Mouse (Mus musculus) liver, embryonic 12.5 days (tissue): ENCODE data around the gene Wdr35. TPM values are rescaled to one million over a fixed set of nuclear protein-coding genes. Genes with fewer than 3 reads are reported as not detected.

ENCODE experiments used
- ATAC-seq: fragments of 200-750 bp; cut with Nextera tagmentation; 2 replicates; pipeline ENCODE4 v1.8.0; 2017; ENCODE audit warnings: moderate number of reproducible peaks, mild to moderate bottlenecking, moderate library complexity
- H3K27ac ChIP-seq: fragments of 300-500 bp; sonication (generic); 2 replicates; pipeline ENCODE4 v1.5.1; 2016; ENCODE audit warnings: mild to moderate bottlenecking
- H3K27me3 ChIP-seq: fragments of 300-500 bp; sonication (generic); replicated peaks from 2 replicates; pipeline ENCODE4 v1.6.1; 2016; ENCODE audit warnings: mild to moderate bottlenecking, moderate library complexity
- H3K36me3 ChIP-seq: fragments of 300-500 bp; sonication (generic); 2 replicates; pipeline ENCODE4 v1.6.1; 2016; ENCODE audit warnings: mild to moderate bottlenecking, moderate library complexity
- H3K4me1 ChIP-seq: fragments of 300-500 bp; sonication (generic); 2 replicates; pipeline ENCODE4 v1.6.1; 2016
- H3K4me2 ChIP-seq: fragments of 300-500 bp; sonication (generic); 2 replicates; pipeline ENCODE4 v1.6.1; 2016; ENCODE audit warnings: mild to moderate bottlenecking, moderate library complexity
- H3K4me3 ChIP-seq: fragments of 300-500 bp; sonication (generic); 2 replicates; pipeline ENCODE4 v1.5.1; 2016; ENCODE audit warnings: mild to moderate bottlenecking, moderate library complexity
- H3K9ac ChIP-seq: fragments of 300-500 bp; sonication (generic); 2 replicates; pipeline ENCODE4 v1.6.1; 2016; ENCODE audit warnings: mild to moderate bottlenecking, moderate library complexity
- H3K9me3 ChIP-seq: fragments of 300-500 bp; sonication (generic); replicated peaks from 2 replicates; pipeline ENCODE4 v1.6.1; 2016; ENCODE audit warnings: mild to moderate bottlenecking, moderate library complexity
- WGBS: fragments of 180-500 bp; shearing (Covaris S2); methylation state at CpG from one replicate; pipeline ENCODE4 v1.1.7; 2016; ENCODE audit not compliant: insufficient replicate concordance; 5-methylcytosine and 5-hydroxymethylcytosine counted together
- polyA plus RNA-seq: library from polyadenylated mRNA; unstranded; fragments of >200 nt; fragmentation: Nextera tagmentation; extraction: Ambion mirVana; gene quantifications from 2 replicates; pipeline ENCODE4 v1.2.1, GENCODE M21; 2016

Wdr35 gene
- polyA plus RNA-seq, 1 experiment from 2014 or later: 2.4 TPM

GRCm38 (mm10) chr12:9036409-9036808 lies 62.7 kb downstream of the Wdr35 start:
- Histone ChIP-seq H3K27ac (no peak overlapping the region), H3K4me1 (no peaks in the 10 kb centered on the region; the same call in 1 of the 2 replicates)
- WGBS: 75% methylated on average over 9 of the region's 9 CpGs

GRCm38 (mm10) chr12:9040177-9040576 lies 66.5 kb downstream of the Wdr35 start:
- no peak overlapping the region for H3K4me2 ChIP-seq
- WGBS: 67% methylated on average over 5 of the region's 5 CpGs
- H3K9ac ChIP-seq: no peak overlapping the region
- no peaks in the 10 kb centered on the region for H3K9me3 ChIP-seq
- no peak overlapping the region for H3K27ac ChIP-seq
- H3K27me3 ChIP-seq: no peaks in the 10 kb centered on the region
- H3K4me3 ChIP-seq: no peak overlapping the region
- ATAC-seq: no peak
- H3K36me3 ChIP-seq: no peaks in the 10 kb centered on the region
- H3K4me1 ChIP-seq: no peaks in the 10 kb centered on the region

More at GRCm38 (mm10) chr12:9036409-9036808, 62.7 kb downstream of the Wdr35 start:
- no peaks in the 10 kb centered on the region for H3K9me3 ChIP-seq
- no peaks in the 10 kb centered on the region for H3K36me3 ChIP-seq
- H3K4me2 ChIP-seq: no peak overlapping the region
- H3K9ac ChIP-seq: no peak overlapping the region
- H3K4me3 ChIP-seq: no peak overlapping the region
- no peaks in the 10 kb centered on the region for H3K27me3 ChIP-seq
- no peak for ATAC-seq

GRCm38 (mm10) chr12:9040686-9041085 lies 67.0 kb downstream of the Wdr35 start:
- H3K36me3 ChIP-seq: no peaks in the 10 kb centered on the region
- 56% methylated on average over 7 of the region's 7 CpGs for WGBS
- ATAC-seq: no peak
- H3K27me3 ChIP-seq: no peaks in the 10 kb centered on the region
- no peak overlapping the region for H3K4me3 ChIP-seq
- no peak overlapping the region for H3K4me2 ChIP-seq
- H3K9ac ChIP-seq: no peak overlapping the region
- H3K4me1 ChIP-seq: no peaks in the 10 kb centered on the region
- no peak overlapping the region for H3K27ac ChIP-seq
- no peaks in the 10 kb centered on the region for H3K9me3 ChIP-seq

GRCm38 (mm10) chr12:9042316-9042715 lies 68.6 kb downstream of the Wdr35 start:
- Histone ChIP-seq H3K27ac (no peak overlapping the region), H3K4me3 (no peak overlapping the region), H3K36me3 (no peaks in the 10 kb centered on the region), H3K27me3 (no peaks in the 10 kb centered on the region), H3K4me2 (no peak overlapping the region), H3K9ac (no peak overlapping the region), H3K4me1 (no peaks in the 10 kb centered on the region), H3K9me3 (no peaks in the 10 kb centered on the region)
- 72% methylated on average over 5 of the region's 5 CpGs for WGBS
- no peak for ATAC-seq

GRCm38 (mm10) chr12:9042759-9043158 lies 69.1 kb downstream of the Wdr35 start:
- WGBS: 76% methylated on average over 3 of the region's 3 CpGs
- ATAC-seq: no peak
- Histone ChIP-seq H3K4me2 (no peak overlapping the region), H3K36me3 (no peaks in the 10 kb centered on the region), H3K4me1 (no peaks in the 10 kb centered on the region), H3K9ac (no peak overlapping the region), H3K27ac (no peak overlapping the region), H3K27me3 (no peaks in the 10 kb centered on the region), H3K9me3 (no peaks in the 10 kb centered on the region), H3K4me3 (no peak overlapping the region)

GRCm38 (mm10) chr12:9044666-9045065 lies 71.0 kb downstream of the Wdr35 start:
- no peak overlapping the region for H3K4me3 ChIP-seq
- no peak for ATAC-seq
- 71% methylated on average over 7 of the region's 7 CpGs for WGBS
- no peak overlapping the region for H3K27ac ChIP-seq
- no peaks in the 10 kb centered on the region for H3K36me3 ChIP-seq
- H3K9ac ChIP-seq: no peak overlapping the region
- H3K4me1 ChIP-seq: no peaks in the 10 kb centered on the region
- H3K27me3 ChIP-seq: no peaks in the 10 kb centered on the region
- no peak overlapping the region for H3K4me2 ChIP-seq
- no peaks in the 10 kb centered on the region for H3K9me3 ChIP-seq

- ATAC-seq: no peak
- no peaks in the 10 kb centered on the region for H3K27me3 ChIP-seq
Observed at GRCm38 (mm10) chr12:9046674-9047073, 73.0 kb downstream of the Wdr35 start.

GRCm38 (mm10) chr12:9048090-9048489 lies 74.4 kb downstream of the Wdr35 start:
- H3K4me1 ChIP-seq: no peaks in the 10 kb centered on the region
- H3K36me3 ChIP-seq: no peaks in the 10 kb centered on the region
- no peak overlapping the region for H3K9ac ChIP-seq
- no peak overlapping the region for H3K4me2 ChIP-seq
- no peak overlapping the region for H3K27ac ChIP-seq
- H3K27me3 ChIP-seq: no peaks in the 10 kb centered on the region
- H3K9me3 ChIP-seq: no peaks in the 10 kb centered on the region
- ATAC-seq: no peak
- no peak overlapping the region for H3K4me3 ChIP-seq
- WGBS: 52% methylated on average over 8 of the region's 8 CpGs

More at GRCm38 (mm10) chr12:9046674-9047073, 73.0 kb downstream of the Wdr35 start:
- Histone ChIP-seq H3K36me3 (no peaks in the 10 kb centered on the region), H3K4me3 (no peak overlapping the region), H3K4me2 (no peak overlapping the region), H3K9ac (no peak overlapping the region), H3K9me3 (no peaks in the 10 kb centered on the region), H3K4me1 (no peaks in the 10 kb centered on the region), H3K27ac (no peak overlapping the region)
- 62% methylated on average over 4 of the region's 4 CpGs for WGBS

GRCm38 (mm10) chr12:9050824-9051223 lies 77.1 kb downstream of the Wdr35 start:
- no peaks in the 10 kb centered on the region for H3K36me3 ChIP-seq

GRCm38 (mm10) chr12:9052075-9052829 lies 78.6 kb downstream of the Wdr35 start:
- no peaks in the 10 kb centered on the region for H3K36me3 ChIP-seq
- H3K27me3 ChIP-seq: no peaks in the 10 kb centered on the region
- no peak overlapping the region for H3K9ac ChIP-seq
- H3K4me3 ChIP-seq: no peak overlapping the region
- H3K9me3 ChIP-seq: no peaks in the 10 kb centered on the region
- no peak overlapping the region for H3K4me2 ChIP-seq
- whole genome bisulfite sequencing: 44% methylated on average over 8 of the region's 8 CpGs
- peak; percentile 69 for ATAC-seq
- no peaks in the 10 kb centered on the region for H3K4me1 ChIP-seq
- H3K27ac ChIP-seq: no peak overlapping the region

More at GRCm38 (mm10) chr12:9050824-9051223, 77.1 kb downstream of the Wdr35 start:
- WGBS: 11% methylated on average over 6 of the region's 6 CpGs
- Histone ChIP-seq H3K27ac (no peak overlapping the region), H3K9me3 (no peaks in the 10 kb centered on the region), H3K27me3 (no peaks in the 10 kb centered on the region), H3K4me3 (no peak overlapping the region), H3K9ac (no peak overlapping the region), H3K4me1 (no peaks in the 10 kb centered on the region), H3K4me2 (no peak overlapping the region)
- ATAC-seq: no peak

- H3K36me3 ChIP-seq: no peaks in the 10 kb centered on the region
- H3K4me3 ChIP-seq: no peak overlapping the region
- ATAC-seq: no peak
- no peaks in the 10 kb centered on the region for H3K9me3 ChIP-seq
- H3K27ac ChIP-seq: no peak overlapping the region
- no peaks in the 10 kb centered on the region for H3K27me3 ChIP-seq
- H3K4me2 ChIP-seq: no peak overlapping the region
- no peaks in the 10 kb centered on the region for H3K4me1 ChIP-seq
- no peak overlapping the region for H3K9ac ChIP-seq
- 66% methylated on average over 7 of the region's 7 CpGs for WGBS
Observed at GRCm38 (mm10) chr12:9053345-9053744, 79.7 kb downstream of the Wdr35 start.

- WGBS: 68% methylated on average over 2 of the region's 2 CpGs
- H3K27ac ChIP-seq: no peak overlapping the region
- H3K4me2 ChIP-seq: no peak overlapping the region
- H3K9ac ChIP-seq: no peak overlapping the region
- no peaks in the 10 kb centered on the region for H3K9me3 ChIP-seq
- no peaks in the 10 kb centered on the region for H3K27me3 ChIP-seq
- no peak for ATAC-seq
- H3K4me1 ChIP-seq: no peaks in the 10 kb centered on the region
- no peaks in the 10 kb centered on the region for H3K36me3 ChIP-seq
- H3K4me3 ChIP-seq: no peak overlapping the region
Observed at GRCm38 (mm10) chr12:9054012-9054411, 80.3 kb downstream of the Wdr35 start.

GRCm38 (mm10) chr12:9055269-9055668 lies 81.6 kb downstream of the Wdr35 start:
- WGBS: 63% methylated on average over 11 of the region's 11 CpGs
- no peaks in the 10 kb centered on the region for H3K9me3 ChIP-seq
- H3K27me3 ChIP-seq: no peaks in the 10 kb centered on the region
- no peak overlapping the region for H3K4me3 ChIP-seq
- ATAC-seq: no peak
- H3K27ac ChIP-seq: no peak overlapping the region
- H3K4me1 ChIP-seq: no peaks in the 10 kb centered on the region
- no peak overlapping the region for H3K4me2 ChIP-seq
- no peak overlapping the region for H3K9ac ChIP-seq
- no peaks in the 10 kb centered on the region for H3K36me3 ChIP-seq
